Mouse (Mus musculus): Measurements from ENCODE around the gene Macrod1.

Macrod1 gene

DNA sequence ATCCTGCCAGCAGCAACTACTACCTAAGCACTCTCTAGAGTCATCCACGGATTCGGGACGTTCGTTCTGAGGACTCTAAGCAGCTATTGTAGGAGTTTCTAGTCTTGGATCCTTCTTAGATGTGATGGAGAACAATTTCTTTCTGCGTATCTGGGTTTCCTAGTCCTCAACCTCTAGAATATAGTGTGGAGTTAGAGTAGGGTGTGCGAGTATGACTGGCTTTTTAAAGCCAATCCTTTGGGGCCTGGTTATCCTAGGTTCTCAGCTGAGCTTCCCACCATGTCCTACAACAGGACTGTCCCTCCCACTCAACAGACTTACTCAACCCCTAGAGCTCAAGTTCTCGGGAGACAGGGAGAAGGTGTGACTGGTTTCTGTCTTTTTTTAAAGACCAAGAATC lies 148.7 kb downstream of the Macrod1 start:
- no peak for DNase-seq

DNA sequence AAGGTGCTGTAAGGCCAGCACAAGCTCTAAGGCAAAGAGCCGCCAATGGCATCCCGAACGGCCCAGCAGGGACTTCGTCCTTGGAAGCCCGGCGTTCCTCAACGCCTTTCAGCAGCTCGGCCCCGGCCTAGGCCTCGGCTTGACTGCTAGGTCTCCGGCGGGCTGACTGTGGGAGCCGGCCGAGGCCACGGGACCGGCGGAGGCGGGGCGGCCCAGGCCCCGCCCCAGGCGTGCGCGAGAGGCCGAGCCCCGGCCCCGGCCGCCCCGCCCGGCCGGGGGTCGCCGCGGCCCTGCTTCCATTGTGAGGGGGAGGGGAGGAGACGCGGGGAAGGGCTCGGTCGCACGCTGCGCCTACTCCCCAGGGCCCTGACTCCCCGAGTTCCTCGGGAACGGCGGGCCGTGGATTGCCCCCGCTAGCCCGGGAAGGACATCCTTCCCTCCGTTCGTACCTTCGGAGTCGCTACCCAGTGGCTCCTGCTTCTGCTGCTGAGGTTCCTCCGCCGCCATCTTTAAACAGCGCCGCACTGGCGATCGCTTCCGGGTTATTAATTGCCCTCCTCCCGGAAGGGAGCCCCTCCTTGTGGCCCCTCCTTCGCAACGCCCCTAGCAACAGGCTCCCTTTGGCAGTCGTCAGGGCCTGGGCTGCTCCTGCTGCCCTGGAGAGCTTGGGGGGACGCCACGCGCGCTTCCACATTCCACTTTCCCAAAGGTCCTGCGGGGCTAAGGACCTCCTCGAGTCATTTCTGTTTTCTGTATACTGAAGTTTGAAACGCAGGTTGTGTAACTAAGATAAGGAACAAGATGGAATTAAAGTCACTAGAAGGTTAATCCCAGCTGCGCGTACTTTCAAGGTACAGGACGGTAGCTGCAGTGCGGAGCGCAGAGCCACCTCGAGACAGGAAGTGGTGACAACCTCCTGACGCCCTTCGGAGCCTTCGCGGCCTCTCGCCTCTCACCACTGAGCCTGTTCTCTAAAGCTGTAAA lies 149.4 kb downstream of the Macrod1 start, which contains the start of gene Otub1:
Gene Otub1 (minus strand): TSS at position 564 of the 984 bp plus-strand sequence.
- DNase-seq: peak; percentile 95

DNA sequence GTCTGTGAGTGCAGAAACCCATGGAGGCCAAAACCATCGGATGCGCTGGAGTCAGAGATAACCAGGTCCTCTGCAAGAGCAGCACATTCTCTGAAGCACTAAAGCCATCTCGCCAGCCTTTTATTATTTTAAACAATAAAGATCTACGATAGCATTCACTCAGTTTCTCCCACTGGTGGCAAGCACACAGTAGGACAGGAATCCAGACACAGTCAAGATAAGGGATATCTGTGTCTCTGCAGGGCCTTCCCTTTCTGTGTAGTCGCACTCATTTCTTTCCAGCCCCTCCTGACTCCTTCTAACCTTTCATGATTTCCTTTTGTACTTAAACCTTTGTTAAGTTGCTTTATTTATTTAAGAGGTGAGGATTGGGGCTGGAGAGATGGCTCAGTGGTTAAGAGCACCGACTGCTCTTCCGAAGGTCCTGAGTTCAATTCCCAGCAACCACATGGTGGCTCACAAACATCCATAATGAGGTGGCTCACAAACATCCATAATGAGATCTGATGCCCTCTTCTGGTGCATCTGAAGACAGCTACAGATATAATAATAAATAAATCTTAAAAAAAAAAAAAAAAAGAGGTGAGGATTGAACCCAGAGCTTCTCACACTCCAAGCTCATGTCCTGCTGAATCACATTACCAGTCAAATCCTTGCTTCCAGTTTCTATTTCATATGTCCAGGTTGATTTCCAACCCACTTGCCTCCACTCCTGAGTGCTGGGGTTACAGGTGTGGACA lies 153.5 kb downstream of the Macrod1 start:
- DNase-seq: peak in 1 of 2 experiments; percentile 9

DNA sequence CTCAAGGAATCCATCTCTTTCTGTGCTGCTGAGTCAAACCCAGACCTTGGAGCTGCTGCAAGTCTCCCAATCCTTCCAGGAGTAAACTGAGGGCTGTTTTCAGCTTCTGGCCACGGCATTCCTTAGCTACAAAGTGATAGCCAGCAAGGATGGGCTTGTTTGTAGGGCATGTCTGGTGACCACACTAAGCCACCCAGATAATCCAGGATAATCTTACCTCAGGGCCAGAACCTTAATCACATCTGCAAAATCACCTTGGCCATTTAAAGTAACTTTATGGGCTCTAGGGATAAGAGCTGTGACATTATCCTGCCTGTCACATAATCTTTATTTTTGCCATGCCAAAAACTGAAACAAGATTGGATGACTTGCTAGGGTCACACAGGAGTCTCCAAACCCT lies 155.6 kb downstream of the Macrod1 start:
- DNase-seq: no peak

DNA sequence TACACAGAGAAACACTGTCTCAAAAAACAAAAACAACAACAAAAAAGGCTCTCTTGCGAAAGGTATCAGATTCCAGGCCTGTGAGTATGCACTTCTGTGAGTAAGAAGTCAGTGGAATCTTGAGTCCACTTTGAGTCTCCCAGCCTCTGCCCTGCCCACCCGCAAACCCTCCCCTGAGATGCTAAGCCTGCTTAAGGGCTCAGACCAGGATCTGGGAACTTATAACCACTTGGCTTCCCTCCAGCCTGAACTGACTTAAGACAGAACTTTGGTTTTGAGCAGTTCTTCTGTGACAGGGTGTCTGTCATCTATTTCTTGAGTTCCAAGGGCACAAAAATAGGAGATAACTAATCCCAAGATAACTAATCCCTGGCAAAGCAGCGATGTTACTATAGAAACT lies 156.4 kb downstream of the Macrod1 start:
- DNase-seq: no peak

DNA sequence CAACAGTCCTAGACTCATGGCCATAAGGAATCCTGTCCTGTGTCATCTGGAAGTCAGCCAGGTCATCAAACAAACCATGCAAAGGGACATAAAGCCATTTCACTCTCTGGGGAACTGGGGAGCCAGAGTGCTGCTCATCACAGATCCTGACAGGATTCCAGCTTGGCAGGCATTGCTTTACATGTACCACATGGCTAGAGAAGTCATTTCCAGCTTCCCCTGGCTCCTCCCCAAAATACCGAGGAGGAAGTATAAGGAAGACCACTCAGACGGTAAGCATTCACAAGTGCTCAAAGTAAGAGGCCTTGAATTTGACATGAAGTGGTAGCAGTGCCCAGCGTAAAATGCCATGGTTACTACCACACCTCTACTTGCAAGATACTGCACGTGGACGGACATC lies 157.9 kb downstream of the Macrod1 start:
- peak; percentile 62 to 68 for DNase-seq

DNA sequence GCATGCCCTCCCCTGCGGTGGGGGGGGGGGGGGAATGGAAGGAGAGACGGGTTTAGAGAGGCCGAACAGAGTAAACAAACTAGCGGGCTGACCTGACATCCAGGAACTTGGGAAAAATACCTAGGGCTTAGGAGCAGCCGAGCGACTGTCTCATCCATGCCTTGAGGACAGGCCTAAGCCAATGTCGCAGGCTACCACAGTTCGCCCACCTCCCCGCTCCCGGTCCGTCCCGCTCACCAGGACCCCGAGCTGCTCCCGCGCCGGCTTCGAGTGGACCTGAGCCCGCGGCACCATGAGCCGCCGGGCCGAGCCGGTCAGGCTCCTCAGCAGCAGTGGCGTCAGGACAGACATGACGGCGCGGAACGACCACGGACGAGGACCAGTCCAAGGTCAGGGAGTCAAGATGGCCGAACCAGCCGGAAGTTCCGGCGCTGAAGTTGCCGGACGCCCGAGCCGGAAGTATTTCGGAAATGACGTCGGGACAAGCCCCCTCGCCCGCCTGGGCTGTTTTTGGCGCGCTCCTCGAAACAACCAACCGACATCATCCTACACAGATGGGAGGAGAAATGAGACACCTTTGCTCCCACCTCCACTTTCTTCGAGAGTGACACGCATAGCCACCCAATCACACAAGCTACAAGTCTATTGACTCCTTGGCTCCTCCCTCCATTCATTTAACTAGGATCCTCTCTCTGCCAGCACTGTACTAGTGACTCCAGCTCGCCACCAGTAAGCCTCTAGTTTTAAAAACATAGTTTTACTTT lies 160.7 kb downstream of the Macrod1 start, which contains the start of gene Cox8a:
Gene Cox8a (minus strand): TSS at position 455 of the 764 bp plus-strand sequence.
- peak; percentile 97 to 98 for DNase-seq

DNA sequence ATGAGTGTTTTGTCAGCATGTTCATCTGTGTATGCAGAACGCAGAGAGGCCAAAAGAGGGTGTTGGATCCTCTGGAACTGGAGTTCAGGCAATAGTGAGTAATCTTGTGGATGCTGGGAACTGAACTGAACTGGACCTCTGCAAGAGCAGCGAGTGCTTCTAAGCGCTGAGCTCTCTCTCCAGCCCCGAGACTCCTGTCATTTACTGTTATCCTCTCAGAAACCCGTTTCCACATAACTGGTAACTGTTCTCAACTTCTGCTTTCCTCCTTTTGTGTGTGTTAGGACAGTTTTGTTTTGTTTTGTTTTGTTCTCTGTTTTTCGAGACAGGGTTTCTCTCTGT lies 161.3 kb downstream of the Macrod1 start:
- DNase-seq: no peak

DNA sequence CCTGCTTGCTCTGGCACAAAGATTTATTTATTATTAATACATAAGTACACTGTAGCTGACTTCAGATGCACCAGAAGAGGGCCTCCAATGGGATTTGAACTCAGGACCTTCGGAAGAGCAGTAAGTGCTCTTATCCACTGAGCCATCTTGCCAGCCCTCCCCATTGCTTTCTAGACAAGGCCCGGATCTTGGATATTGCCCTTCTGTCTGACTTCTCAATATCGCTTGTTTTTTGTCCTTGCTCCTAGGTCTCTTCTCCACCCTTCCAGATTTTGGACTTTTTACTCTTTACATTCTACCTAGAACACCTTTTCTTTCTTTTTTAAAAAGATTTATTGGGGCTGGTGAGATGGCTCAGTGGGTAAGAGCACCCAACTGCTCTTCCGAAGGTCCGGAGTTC lies 162.1 kb downstream of the Macrod1 start:
- no peak for DNase-seq

DNA sequence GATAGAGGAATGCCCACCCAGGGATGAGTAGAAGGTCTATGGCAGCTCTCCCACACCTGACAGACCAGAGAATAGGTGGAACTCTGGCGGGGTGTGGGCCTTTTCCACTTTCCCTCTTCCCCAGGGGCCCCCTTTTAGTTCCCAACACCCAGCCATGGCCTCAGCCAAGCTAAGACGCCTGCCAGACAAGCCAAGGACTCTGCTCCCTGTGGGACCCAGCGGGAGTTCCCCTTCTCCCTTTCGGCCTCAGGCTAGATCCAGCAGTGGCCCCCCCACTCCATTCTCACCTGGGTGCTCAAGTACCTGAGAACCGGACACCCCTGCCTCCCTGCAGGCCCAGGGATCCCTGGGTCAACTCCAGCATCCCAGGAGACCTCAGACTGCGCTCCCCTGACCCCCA lies 165.6 kb downstream of the Macrod1 start:
- no peak for DNase-seq

DNA sequence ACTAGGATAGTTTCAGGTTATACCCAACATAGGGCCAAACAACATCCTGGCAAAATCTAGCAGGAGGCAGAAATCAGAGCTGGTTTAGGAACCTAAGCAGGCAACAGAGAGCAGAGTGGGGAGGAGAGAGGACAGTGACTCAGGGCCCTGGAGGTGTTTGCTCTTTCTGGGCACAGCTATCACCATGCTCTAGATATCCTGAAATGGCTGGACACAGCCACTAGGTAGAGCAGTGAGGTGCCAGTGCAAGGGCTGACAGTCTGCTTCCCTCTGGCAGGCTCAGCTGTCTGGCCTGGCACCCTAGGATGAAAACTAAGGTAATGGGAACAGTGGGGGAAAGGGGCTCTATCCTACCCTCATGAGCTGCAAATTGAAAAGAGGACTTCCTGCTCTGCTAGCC lies 166.9 kb downstream of the Macrod1 start:
- no peak for DNase-seq

DNA sequence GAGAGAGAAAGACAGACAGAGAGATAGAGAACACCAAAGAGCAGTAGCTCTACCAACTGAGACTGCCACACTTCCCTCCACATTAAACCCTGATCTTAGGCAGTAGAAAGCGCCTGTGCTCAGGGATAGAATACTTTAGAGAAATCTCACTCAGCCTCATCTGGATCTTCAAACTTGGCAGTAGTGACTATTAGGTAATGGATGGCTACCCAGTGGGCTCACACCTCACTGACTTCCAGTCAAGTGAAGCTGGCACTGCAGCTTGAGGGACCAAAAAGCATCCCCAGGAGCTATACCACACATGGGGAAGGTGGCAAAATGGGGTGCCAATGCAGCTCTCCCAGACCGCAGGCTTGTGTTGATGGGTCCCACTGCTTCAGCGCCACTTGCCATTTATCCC lies 167.6 kb downstream of the Macrod1 start:
- no peak for DNase-seq

DNA sequence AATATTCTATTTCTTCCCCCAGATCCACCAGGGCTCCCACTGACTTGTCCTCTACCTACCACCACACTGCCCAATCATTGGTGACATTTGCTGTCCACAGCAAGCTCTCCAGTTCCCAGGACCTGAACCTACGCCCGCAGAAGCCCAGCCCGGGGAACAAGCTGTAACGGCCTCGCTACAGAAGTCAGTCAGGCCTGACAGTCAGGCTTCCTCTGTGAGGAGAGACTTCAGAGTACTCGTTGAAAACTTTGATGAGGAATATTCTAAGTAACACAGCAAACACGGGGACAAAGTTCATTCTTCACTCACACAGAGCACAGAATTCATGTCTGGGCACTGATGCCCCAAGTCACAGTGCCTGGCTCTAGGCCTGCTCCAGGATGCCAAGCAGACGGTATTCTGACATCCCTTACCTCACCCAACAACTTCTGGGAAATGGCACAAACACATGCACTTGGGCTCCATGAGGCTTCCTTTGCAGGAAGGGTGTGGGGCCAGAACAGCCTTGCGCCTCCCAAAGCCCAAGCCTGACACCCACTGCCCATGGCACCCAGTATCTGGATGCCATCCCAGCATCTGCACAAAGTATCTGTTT lies 168.6 kb downstream of the Macrod1 start:
- no peak for DNase-seq

DNA sequence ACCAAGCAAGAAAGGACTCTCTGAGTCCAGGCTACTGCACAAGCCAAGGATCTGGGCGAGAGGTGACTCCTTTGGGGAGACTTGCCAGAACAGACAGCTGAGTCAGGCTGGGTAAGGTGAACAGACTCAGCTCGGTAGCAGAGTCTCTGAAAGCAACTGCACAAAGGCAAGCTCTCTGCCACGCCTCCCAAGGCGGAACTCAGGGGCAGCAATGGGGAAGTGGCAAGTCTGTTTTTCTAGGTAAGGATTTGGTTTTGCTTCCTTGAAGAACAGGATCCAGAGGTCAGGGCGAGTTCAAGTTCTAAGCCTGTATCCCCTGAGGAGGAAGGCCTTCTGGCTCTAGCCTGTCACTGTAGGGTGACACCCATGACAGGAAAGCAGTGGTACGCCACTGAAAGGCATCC lies 169.9 kb downstream of the Macrod1 start:
- DNase-seq: peak; percentile 55

DNA sequence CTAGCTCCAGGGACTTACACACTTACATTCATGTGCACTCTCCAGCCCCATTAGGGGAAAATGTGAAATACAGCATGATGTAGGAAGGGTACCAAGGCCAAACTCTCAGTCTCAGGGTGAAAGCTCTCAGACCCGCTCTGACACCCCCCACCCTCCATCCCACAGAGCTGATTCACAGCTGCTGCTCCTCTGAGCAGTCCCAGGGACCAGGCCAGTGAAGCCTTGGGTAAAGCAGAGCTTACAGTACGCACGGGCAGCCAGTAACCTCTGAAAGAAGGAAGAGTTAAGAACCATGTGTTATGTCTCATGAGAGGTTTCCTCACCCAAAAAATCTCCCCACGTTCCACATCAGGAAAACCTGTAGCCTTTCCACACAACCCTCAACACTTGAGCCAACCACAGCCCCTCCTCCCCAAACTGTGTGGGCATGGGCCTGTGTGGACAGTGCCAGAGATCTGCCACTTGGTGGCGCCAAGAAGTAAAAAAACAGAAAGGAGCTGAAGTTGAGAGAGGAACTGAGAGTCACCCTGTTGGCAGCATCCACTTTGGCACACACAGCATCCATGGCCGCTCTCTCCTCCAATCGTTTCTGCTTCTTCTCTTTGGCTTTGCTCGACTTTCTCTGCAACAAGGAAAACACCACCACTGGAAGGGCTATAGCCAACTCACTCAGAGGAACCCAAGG lies 178.1 kb downstream of the Macrod1 start:
- peak; percentile 82 to 90 for DNase-seq

DNA sequence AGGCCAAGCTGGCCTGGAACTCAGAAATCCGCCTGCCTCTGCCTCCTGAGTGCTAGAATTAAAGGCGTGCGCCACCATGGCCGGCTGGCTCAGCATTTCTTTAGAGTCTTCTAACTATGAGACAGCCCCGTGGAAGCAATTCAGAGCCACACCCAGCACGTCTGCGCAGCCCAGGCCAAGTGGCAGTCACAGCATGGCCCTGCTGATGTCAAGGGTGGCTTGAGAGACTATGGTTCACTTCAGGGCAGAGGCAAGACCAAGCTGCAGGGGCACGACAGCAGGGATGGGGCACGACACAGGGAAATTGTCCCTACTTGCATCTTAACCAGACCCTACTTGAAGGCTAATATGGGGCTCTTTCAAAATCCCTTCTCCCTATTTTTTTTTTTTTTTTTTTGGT lies 178.9 kb downstream of the Macrod1 start:
- DNase-seq: no peak

DNA sequence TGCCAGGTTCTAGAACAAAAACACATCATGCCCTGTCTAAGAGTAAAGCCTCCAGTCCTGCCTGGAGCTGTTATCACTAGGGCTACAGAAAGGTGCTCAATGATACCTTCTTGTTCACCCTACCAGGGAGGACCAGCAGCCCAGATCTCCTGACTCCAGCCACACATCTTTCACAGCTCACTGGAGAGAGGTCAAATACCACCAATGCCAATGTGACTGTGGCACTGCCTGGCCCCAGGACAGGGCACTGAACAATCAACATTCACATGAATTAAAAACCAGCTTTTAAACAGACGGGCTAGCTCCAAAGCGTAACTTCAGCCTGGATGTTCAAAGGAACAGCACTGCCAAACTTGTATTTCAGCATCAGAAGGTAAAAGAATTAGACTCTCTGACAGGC lies 179.4 kb downstream of the Macrod1 start:
- DNase-seq: no peak

DNA sequence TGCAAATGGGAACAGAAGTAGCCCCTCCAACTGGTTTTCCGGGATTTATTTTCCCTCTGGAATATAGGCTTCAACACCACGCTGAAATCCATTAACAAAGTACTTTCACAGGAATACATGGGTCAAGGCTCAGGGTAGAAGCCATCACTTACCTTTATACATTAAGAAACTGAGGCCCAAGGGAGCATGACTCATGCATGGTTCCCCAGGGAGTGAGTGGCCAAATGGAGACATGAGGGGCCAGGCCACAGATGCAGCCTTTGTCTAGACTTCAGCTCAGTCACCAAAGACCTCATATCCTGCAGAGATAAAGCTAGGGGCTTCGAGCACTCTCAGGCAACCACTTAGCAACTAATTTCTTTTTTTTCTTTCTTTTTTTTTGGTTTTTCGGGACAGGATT lies 180.1 kb downstream of the Macrod1 start:
- no peak for DNase-seq

DNA sequence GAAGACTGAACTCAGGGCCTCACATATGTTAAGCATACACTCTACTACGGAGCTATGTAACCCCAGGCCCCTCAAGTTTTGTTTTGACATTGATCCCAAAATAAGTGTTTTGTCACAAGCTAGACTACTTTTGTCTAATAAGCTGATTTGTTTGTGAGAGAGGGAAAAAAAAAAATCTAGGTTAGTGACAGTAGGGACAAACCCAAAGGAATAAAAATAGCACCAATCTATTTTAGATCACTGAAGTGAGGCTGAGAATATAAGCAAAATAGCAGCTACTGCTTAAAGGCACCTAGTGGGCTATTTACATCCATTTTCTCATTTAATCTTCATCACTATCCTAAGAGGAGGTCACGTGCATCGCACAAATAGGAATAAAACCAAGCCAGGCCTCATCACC lies 183.0 kb downstream of the Macrod1 start:
- DNase-seq: no peak

DNA sequence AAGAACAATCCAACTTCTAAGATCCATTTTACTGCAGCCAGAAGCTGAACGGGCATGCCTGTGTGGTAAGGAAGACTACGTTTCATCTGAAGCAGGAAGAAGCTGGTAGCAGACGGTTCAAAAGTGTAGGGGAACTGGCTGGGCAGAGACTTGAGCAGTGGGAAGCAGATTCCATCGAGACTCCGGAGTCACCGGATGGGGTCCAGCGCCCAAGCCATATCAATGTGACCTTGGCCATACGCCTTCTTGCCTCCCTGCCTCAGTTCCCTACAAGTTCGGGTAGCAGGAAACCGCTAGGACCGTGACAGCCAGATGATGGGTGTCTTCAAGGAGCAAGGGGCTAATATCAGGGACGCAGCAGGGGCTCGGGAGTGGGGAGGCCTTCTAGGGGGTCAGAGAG lies 183.7 kb downstream of the Macrod1 start:
- peak in 1 of 2 experiments; percentile 14 for DNase-seq

DNA sequence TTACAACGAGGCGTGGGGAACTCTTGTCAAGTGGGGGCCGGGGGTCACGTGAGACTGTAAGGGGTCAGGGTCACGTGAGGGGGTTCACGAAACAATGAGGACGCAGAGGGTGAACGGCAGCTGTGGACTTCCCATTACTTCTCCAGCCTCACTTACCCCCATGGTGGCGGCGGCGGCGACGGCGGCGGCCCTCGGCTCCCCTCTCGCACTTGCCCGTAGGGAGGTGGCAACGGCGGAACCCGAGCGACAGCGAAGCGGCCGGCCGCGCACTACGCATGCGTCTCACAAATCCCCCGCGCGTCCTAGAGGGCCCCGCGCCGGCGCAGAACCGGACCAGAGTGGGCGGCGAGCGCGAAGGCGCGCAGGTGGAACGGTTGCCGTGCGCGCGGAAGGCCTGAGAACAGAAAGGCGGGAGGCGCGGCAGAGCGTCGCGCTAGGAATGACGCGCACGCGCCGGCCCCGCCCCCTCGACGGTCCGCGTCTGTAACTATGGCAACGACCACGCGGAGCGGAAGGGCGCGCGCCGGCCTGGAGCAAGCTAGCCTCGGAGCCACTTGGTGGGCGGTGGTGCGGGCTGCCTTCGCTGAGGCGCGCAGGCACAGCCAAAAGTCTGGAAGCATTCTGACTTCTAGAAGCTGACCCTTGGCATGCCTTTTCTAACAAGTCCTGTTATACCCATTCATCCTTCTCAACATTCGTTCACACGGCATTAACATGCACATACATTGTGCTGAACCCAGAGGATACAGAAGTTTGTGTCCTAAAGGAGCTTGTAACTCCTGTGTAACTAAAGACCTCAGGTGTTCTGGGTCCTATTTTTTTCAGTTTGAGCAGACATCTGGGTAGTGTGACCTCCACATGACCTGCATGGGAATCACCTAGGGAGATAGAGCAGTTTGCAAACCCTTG lies 184.4 kb downstream of the Macrod1 start, which contains the start of gene Naa40:
Gene Naa40 (minus strand): TSS at position 402 of the 909 bp plus-strand sequence.
- peak; percentile 95 to 96 for DNase-seq

Measured in lung, postnatal 4 days (tissue).